Mouse (Mus musculus): Measurements from ENCODE around the gene Arid5b.

The Arid5b gene

DNA sequence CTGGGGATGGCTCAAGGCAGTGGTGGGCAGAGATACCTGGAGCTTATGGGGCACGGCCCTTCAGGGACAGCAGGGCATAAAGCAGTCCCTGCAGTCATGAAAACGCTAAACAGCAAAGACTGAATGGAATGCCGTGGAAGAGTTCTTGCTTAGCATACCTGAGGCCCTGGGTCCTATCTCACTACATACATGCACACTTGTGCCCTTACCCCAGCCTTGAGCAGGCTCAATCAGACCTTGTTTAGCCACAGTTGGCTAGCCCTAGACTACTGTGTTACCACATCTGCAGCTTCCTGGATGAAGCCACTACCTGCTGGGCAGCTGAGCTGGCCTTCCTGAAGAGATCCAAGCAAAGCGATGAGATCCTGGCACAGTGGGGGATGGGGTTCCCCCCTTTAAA is 205.9 kb downstream of the Arid5b start:
- H3K27me3 ChIP-seq (ENCODE audit: control insufficient read depth, insufficient read depth, low read length, poor library complexity, severe bottlenecking): no peaks in the 10 kb centered on the region
- no peaks in the 10 kb centered on the region for H3K36me3 ChIP-seq (ENCODE audit: control insufficient read depth, insufficient read depth, low read length, poor library complexity, severe bottlenecking)
- DNase-seq (ENCODE audit: low read depth, low spot score): no peak

DNA sequence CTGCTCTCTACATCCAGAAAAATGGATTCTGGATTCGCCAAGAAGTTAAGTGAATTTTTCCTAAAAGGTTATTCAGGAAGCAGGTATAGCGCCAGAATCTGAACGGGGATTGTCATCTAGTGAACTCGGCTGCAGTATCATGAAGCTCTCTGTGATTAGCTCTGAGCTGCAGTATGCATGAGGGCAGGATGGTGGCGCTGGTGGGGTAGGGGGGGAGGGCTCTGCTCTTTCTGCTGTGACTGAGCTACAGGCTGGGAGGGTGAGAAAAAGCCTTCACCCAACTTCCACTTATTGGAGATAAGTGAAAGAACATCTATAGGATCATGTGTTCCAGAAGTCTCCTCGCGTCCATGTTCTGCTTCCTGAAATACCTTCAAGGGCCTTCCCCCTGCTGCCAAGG is 207.5 kb downstream of the Arid5b start:
- Histone ChIP-seq H3K36me3 (ENCODE audit: control insufficient read depth, insufficient read depth, low read length, poor library complexity, severe bottlenecking) (no peaks in the 10 kb centered on the region), H3K27me3 (ENCODE audit: control insufficient read depth, insufficient read depth, low read length, poor library complexity, severe bottlenecking) (no peaks in the 10 kb centered on the region)
- DNase-seq (ENCODE audit: low read depth, low spot score): no peak

DNA sequence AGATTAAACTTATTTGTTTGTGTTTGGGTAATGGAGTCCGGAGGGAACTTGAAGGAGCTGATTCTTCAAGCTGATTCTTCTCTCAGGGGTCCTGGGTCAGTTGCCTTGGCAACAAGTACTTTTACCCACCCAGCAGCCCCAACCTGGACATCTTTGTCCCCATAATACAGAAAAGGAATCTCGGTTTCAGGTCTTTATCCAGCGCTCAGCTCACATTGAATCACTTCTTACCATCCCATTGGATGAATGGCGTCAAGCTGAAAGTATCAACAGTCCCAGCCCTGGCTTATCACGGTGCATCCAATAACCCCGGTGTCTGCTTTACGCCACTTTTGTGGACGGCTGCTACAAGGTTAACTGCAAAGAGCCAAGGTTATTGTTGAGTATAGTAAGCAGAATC is 210.1 kb downstream of the Arid5b start:
- no peaks in the 10 kb centered on the region for H3K36me3 ChIP-seq (ENCODE audit: control insufficient read depth, insufficient read depth, low read length, poor library complexity, severe bottlenecking)
- DNase-seq (ENCODE audit: low read depth, low spot score): no peak
- H3K27me3 ChIP-seq (ENCODE audit: control insufficient read depth, insufficient read depth, low read length, poor library complexity, severe bottlenecking): no peaks in the 10 kb centered on the region

DNA sequence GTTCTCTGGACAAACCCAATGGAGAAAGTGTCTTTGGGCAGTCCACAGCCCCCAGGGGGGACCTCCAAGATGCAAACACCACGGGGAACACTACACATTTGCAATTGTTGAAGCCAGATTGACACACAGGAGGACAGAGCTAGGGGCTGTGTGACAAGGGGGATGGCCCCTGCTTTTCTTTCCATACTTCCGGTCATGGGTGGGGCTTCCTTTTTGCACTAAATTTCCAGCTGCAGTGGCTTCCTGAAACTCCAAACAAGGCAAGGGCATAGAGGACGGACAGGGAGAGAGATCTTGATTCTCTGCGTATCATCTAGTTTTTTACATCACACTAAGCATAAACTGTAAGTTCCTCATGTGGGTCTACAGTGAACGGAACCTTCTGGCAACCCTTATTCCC is 210.6 kb downstream of the Arid5b start:
- Histone ChIP-seq H3K27me3 (ENCODE audit: control insufficient read depth, insufficient read depth, low read length, poor library complexity, severe bottlenecking) (no peaks in the 10 kb centered on the region), H3K36me3 (ENCODE audit: control insufficient read depth, insufficient read depth, low read length, poor library complexity, severe bottlenecking) (no peaks in the 10 kb centered on the region)
- DNase-seq (ENCODE audit: low read depth, low spot score): no peak

DNA sequence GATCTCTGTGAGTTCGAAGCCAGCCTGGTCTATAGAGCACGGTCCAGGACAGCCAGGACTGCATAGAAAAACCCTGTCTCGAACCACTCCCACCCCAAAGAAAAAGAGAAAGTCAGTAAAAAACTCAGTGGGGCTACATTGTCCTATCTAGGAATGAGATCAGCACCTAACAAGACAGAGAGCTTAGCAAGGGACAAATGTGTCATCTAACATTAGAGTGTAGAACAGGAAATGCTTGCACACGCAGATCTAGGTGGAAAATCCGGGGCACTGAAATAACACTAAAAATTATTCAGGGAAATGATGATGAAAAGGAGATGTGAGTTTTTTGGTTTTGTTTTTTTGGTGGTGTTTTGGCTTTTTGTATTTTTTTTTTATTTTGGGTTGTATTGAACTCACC is 212.4 kb downstream of the Arid5b start:
- Histone ChIP-seq H3K36me3 (ENCODE audit: control insufficient read depth, insufficient read depth, low read length, poor library complexity, severe bottlenecking) (no peaks in the 10 kb centered on the region), H3K27me3 (ENCODE audit: control insufficient read depth, insufficient read depth, low read length, poor library complexity, severe bottlenecking) (no peaks in the 10 kb centered on the region)
- DNase-seq (ENCODE audit: low read depth, low spot score): no peak

DNA sequence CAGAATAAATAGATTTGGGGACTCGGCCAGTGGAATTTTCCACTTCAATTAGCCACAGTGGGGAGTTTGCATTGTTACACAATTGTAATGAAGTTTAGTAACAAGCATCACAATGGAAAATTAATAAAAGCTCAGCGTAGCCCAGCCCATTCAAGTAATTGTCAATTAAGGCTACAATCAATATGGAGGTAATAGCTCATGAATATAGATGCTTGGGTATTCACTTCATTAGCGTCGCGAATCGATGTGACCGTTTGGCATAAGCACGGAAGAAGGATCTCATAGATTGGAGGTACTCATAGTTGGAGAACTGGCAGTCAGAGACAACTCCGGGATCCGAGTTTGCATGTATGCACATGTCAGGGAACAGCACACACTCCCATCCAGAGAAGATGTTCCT is 214.0 kb downstream of the Arid5b start:
- DNase-seq (ENCODE audit: low read depth, low spot score): no peak
- Histone ChIP-seq H3K27me3 (ENCODE audit: control insufficient read depth, insufficient read depth, low read length, poor library complexity, severe bottlenecking) (no peaks in the 10 kb centered on the region), H3K36me3 (ENCODE audit: control insufficient read depth, insufficient read depth, low read length, poor library complexity, severe bottlenecking) (no peaks in the 10 kb centered on the region)

DNA sequence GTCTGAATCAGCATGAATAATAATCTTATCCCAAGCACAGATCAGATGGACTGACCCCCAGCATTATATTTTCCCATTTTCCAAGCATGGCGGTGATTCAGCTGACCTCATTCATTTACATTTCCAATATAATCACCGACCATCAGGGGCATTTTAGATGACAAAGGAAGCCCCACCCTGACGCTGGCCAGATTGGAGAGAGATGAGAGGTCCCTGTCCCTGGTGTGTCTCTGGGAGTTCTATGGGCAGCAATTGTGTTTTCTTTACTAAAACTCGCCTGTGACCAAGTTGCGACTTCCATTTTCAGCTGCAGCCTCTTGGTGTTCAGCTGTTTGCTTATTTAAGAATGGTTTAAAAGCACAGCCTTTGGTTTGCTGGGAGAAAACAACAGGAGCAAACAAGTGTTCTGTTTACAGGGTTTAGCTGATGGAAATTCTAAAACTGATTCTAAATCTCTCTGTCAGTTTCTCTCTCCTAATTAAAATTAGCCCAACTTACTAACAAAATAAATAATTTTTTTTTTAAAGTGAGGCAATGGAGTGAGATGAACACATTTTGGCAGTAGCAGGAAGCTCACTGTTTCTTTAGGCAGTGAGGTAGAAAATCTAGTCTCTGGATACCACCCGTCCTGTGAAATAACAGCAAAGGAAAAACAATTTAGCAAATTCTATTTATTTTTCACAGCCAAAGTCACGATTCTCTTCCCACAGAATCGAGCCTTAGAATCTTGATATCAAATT is 214.6 kb downstream of the Arid5b start:
- DNase-seq (ENCODE audit: low read depth, low spot score): no peak
- no peaks in the 10 kb centered on the region for H3K36me3 ChIP-seq (ENCODE audit: control insufficient read depth, insufficient read depth, low read length, poor library complexity, severe bottlenecking)

DNA sequence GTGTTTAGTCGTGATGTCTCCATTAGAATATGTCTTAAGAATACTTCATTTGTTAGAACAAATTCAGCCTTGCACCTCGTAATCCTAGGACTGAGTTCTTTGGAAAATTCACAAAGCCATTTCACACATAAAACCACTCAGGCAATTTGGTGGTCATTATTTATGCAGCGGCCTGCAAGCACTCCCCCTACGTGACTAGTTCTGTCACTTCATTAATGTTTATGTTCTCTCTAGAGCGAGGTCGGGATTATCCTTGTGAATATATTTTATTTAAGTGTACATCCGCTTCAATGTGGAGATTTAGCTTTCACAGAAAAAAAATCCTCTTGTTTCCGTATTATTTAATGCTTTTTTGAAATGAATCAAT is 217.3 kb downstream of the Arid5b start:
- Histone ChIP-seq H3K27me3 (ENCODE audit: control insufficient read depth, insufficient read depth, low read length, poor library complexity, severe bottlenecking) (no peaks in the 10 kb centered on the region), H3K36me3 (ENCODE audit: control insufficient read depth, insufficient read depth, low read length, poor library complexity, severe bottlenecking) (no peaks in the 10 kb centered on the region)
- DNase-seq (ENCODE audit: low read depth, low spot score): no peak

More for the DNA sequence above, 214.6 kb downstream of the Arid5b start:
- no peaks in the 10 kb centered on the region for H3K27me3 ChIP-seq (ENCODE audit: control insufficient read depth, insufficient read depth, low read length, poor library complexity, severe bottlenecking)

DNA sequence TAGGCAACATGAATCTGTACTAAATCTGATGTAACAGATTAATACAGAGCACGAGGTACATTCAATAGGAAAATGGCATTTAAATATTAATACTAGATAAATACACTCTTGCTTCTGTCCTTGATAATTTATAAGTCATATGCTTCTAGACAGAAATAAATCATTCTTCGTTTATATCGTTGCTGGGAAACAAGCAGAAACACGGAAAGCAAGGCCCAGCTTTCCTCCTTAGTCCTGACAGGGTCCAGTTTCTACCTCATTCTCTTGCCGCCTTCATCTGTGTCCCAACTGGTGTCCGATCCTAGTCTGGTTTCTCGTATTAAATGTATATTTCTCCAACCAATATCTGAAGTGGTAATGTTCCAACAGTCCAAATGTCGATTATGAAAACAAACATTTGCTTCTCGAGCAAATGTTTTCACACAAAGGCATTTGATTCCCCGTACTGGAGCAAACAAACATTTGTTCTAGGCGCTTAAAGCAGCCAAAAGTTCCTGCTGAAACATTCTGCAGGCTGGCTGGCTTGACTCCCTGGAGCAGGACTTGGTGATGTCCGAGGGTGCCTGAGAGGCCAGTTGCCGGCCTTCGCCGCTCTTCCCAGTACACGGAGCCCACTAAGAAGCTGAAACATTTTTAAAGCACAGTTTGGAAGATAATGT is 217.8 kb downstream of the Arid5b start:
- no peaks in the 10 kb centered on the region for H3K27me3 ChIP-seq (ENCODE audit: control insufficient read depth, insufficient read depth, low read length, poor library complexity, severe bottlenecking)
- no peak for DNase-seq (ENCODE audit: low read depth, low spot score)

DNA sequence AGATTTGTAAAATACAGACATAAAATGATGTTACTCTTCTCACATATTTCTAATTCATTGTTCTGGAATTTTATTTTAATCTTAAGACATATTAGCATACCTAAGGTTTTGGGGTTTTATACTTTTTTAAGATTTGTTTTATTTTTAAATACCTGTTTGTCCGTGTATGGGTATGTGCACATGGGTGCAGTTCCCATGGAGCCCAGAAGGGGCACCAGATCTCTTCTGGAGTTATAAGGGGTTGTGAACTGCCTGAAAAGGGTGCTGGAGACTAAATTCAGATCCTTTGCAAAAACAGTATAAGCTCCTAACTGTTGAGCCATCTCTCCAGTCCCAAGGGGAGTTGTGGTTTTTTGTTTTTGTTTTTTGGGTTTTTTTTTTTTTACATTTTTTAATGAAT is 220.2 kb downstream of the Arid5b start:
- Histone ChIP-seq H3K27me3 (ENCODE audit: control insufficient read depth, insufficient read depth, low read length, poor library complexity, severe bottlenecking) (no peaks in the 10 kb centered on the region), H3K36me3 (ENCODE audit: control insufficient read depth, insufficient read depth, low read length, poor library complexity, severe bottlenecking) (no peaks in the 10 kb centered on the region)
- peak; percentile 15 for DNase-seq (ENCODE audit: low read depth, low spot score)

More for the DNA sequence above, 217.8 kb downstream of the Arid5b start:
- no peaks in the 10 kb centered on the region for H3K36me3 ChIP-seq (ENCODE audit: control insufficient read depth, insufficient read depth, low read length, poor library complexity, severe bottlenecking)

DNA sequence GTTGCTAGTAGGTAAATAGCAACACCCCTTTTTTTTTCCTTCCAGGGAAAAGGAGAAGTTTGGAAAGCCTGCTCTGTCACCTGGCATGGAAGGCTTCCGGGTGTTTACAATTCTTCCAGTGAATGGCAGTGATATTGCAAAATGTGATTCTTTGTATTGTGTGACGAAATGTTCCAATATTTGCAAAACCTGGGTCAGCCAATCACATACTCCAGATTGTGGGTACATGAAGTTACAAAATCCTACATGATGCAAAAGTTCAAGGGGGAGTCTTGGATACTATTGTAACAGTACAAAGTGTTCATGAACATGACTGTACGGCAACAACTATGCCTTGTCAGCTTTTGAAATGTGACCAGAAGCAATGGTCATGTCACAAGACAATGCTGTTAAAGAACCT is 220.7 kb downstream of the Arid5b start:
- DNase-seq (ENCODE audit: low read depth, low spot score): no peak
- Histone ChIP-seq H3K36me3 (ENCODE audit: control insufficient read depth, insufficient read depth, low read length, poor library complexity, severe bottlenecking) (no peaks in the 10 kb centered on the region), H3K27me3 (ENCODE audit: control insufficient read depth, insufficient read depth, low read length, poor library complexity, severe bottlenecking) (no peaks in the 10 kb centered on the region)

DNA sequence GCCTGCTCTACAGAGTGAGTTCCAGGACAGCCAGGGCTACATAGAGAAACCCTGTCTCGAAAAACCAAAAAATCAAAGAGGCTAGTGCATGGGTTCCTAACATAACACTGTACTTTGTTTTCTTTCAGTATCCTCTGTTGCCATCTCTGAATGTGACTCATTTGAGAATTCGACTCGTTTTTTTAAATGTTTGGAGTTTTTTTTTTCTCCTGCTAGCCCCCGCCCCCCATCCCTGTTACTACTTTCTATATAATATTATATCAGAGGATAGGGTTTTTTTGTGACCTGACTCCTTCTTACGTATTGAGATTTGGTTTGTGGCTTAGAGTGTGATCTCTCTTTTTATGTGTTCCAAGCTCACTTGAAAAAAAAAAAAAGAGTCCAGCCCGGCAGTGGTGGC is 223.8 kb downstream of the Arid5b start:
- Histone ChIP-seq H3K36me3 (ENCODE audit: control insufficient read depth, insufficient read depth, low read length, poor library complexity, severe bottlenecking) (no peaks in the 10 kb centered on the region), H3K27me3 (ENCODE audit: control insufficient read depth, insufficient read depth, low read length, poor library complexity, severe bottlenecking) (no peaks in the 10 kb centered on the region)
- DNase-seq (ENCODE audit: low read depth, low spot score): no peak

DNA sequence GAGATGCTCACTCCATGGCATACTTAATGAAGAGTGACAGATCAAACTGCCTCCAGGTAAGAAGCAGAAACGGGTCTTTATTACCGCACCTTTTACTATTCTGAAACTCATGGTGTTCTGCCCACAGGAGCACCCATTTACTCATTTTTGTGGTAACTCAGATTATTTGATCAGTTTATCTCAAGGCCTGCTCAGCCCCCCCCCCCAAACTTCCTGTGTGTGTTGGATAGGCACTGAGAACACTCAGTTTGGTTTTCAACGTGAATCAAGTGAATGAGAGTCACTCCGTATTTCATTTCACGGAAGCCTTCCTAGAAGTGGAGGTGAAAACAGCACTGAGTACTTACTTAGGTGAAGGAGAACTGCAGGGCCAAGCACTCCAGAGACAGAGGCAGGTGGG is 224.4 kb downstream of the Arid5b start:
- DNase-seq (ENCODE audit: low read depth, low spot score): no peak
- no peaks in the 10 kb centered on the region for H3K36me3 ChIP-seq (ENCODE audit: control insufficient read depth, insufficient read depth, low read length, poor library complexity, severe bottlenecking)
- no peaks in the 10 kb centered on the region for H3K27me3 ChIP-seq (ENCODE audit: control insufficient read depth, insufficient read depth, low read length, poor library complexity, severe bottlenecking)

DNA sequence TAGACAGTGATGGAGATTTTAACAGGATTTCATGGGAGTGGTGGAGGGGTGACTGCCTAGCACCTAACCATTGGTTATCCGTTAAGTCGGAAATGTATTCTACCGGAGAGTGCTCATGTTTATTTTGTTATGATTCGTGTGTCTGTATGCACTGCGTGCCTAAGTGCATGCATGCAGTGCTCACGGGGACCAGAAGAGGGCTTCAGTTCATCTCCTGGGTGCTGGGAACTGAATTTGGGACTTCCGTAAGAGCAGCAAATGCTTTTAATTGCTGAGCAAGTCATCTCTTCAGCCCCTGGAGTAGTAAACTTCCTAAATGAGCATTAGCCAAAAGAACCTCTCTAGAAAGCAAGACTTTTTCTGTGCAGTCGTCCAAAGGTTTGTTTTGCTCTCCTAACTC is 226.2 kb downstream of the Arid5b start:
- no peak for DNase-seq (ENCODE audit: low read depth, low spot score)
- Histone ChIP-seq H3K36me3 (ENCODE audit: control insufficient read depth, insufficient read depth, low read length, poor library complexity, severe bottlenecking) (no peaks in the 10 kb centered on the region), H3K27me3 (ENCODE audit: control insufficient read depth, insufficient read depth, low read length, poor library complexity, severe bottlenecking) (no peaks in the 10 kb centered on the region)

DNA sequence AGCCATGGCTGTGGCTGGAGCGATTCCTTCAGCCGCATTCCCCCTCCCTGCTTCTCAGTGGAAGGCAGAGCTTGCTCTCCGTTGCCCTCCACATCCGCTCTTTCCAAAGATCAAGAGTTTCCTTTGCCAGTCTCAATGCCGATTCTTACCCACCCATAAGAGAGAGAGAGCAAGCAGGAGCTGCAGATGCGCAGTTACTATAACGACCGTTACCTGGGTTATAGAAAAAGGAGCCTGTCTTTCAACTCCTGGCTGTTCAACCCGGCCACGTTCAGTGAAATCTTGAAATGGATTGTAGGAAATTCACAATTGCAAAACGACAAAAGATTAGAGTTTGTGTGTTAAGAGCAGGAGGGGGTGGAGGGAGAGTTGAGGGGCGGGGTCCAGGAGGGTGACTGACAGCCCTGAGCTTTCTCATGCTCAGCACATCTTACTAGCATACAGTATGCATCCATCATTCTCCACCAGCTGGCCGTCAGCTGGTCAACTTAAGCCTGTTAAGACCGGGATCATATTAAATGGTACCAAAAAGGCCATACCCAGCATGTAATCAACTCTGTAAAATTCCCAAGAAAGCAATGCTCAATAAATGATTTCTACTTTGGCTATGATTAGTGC is 227.1 kb downstream of the Arid5b start:
- H3K36me3 ChIP-seq (ENCODE audit: control insufficient read depth, insufficient read depth, low read length, poor library complexity, severe bottlenecking): no peaks in the 10 kb centered on the region
- DNase-seq (ENCODE audit: low read depth, low spot score): no peak
- no peaks in the 10 kb centered on the region for H3K27me3 ChIP-seq (ENCODE audit: control insufficient read depth, insufficient read depth, low read length, poor library complexity, severe bottlenecking)
